Mouse (Mus musculus): Measurements from ENCODE around the gene Lrp1. TPM values are rescaled to one million over a fixed set of nuclear protein-coding genes. Genes with fewer than 3 reads are reported as not detected.

Gene Lrp1
- total RNA-seq, 2 experiments from 2014 or later = 341 to 357 TPM

DNA sequence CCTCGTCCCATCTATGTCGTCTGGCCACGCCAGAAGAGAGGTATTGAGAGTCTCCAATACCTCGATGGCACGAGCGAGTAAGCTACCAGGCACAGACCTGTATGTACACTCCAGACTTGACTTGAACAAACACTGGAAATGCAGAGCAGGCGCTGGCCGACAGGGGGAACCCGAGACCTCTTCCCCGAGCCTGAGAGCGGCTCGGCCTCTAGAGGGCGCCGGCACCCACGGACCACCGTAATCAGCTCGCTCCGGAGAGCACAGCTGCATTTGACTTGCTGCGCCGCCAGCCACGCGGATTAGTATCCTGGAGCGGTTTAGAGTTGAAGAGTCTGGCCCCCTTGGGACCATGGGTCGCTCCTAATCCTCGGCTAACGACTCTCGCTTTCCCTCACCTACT is 108.1 kb downstream of the Lrp1 start:
- Histone ChIP-seq H3K4me3 (peak overlapping the region; percentile 34), H3K27ac (peak overlapping the region; percentile 60)
- DNase-seq (ENCODE audit: extremely low spot score in 1 of 2, low spot score in 2 of 2) = peak; percentile 93 to 97
- no peak; the same call in none of the 2 replicates for TF ChIP-seq CTCF (IDR thresholded peaks at IDR 0.05)
- intact Hi-C loops (cut with DNase I) = loop anchor here (1.0 kb wide), 1 partner anchor 23 kb away; no protein-coding TSS in a partner anchor

DNA sequence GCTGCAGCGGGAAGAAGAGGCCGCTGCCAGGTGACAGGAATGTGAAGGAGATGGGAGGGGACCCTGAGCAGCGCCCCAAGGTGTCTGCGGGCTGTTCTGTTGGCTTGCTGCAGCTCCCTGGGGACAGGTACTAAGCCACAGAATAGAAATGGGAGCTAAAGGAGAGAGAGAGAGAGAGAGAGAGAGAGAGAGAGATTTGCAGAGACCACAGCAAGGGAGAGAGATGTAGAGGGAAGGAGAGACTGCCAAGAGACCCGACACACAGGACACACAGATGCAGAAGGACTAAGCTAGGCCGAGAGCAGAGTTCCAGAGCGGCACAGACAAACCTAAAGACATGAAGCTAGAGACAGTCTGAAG is 108.7 kb downstream of the Lrp1 start:
- peak overlapping the region; percentile 92 for H3K27ac ChIP-seq
- no peak for TF ChIP-seq CTCF (IDR thresholded peaks at IDR 0.05)
- no peak for DNase-seq (ENCODE audit: extremely low spot score in 1 of 2, low spot score in 2 of 2)
- intact Hi-C loops (cut with DNase I) = loop anchor here (1.0 kb wide), 1 partner anchor 24 kb away; no protein-coding TSS in a partner anchor
- peak overlapping the region; percentile 53 for H3K4me3 ChIP-seq

DNA sequence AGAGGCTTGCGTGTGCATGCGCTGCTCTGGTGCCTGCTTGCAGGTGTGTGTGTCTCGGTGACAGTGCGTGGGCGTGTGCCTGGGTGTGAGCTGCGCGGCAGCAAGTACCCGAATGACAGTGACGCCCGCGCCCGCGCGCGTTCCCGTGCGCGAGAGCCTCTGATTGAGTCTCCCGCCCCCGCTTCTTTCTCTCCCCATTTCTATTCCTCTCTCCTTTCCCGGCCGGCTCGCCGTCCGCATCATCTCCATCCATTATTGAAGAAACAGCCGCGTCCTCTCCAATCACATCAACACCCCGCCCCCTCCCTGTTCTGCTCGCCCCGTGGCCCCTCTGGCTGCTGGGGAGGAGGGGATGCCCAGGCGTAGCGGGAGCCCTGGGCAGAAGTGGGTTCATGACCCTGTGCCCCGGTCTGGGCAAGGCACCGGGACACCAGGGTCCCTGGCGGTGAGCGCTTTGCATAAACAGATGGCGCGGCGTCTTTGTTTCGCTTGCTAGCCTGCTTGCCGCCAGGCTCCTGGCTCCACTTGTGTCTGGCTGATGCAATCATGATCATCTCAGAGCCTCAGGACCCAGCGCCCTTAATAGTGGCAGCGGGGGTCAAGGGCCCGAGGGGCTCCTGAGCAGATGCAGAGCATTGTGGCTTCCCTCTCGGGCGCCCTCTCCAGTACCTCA is 109.2 kb downstream of the Lrp1 start:
- intact Hi-C loops (cut with DNase I) = loop anchor here (1.0 kb wide), 1 partner anchor 25 kb away; no protein-coding TSS in a partner anchor
- TF ChIP-seq CTCF (IDR thresholded peaks at IDR 0.05) = peak; percentile 14
- peak overlapping the region; percentile 92 for H3K27ac ChIP-seq
- H3K4me3 ChIP-seq = peak overlapping the region; percentile 53
- DNase-seq (ENCODE audit: extremely low spot score in 1 of 2, low spot score in 2 of 2) = peak; percentile 84 to 93

DNA sequence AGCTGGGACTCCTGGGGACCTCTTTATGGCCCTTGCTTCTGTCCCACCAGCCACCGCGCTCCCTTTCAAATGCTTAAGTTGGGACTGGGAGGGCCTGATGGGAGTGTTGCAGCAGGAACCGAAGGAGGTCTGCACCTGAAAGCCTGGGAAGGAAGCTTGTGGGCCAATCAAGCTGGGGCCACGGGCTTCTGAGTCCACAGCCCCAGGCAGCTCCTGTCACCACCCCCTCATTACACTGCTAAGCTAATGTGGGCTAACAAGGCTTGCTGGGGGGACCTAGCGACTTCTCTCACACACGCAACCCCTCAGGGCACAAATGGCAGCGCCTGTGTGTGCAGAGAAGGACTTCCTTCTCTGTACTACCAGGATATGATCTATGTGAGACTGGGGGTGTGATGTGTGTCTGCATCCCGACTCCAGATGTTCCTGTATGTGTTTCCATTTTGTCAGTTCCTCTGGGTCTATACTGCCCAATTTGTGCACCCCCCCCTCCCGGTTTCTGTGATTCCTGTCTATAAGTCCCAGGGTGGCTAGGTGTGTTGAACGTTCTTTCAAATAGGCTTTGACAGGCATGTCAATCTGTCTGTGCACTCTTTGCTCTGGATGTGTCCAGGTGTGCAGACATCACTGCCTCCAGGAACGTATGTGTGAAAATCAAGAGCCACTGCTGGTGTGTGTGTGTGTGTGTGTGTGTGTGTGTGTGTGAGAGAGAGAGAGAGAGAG is 109.9 kb downstream of the Lrp1 start:
- no peak for TF ChIP-seq CTCF (IDR thresholded peaks at IDR 0.05)
- peak overlapping the region; percentile 57; the same call in 1 of the 2 replicates for H3K27ac ChIP-seq
- no peak for DNase-seq (ENCODE audit: extremely low spot score in 1 of 2, low spot score in 2 of 2)
- intact Hi-C loops (cut with DNase I) = no loop called here
- no peak overlapping the region for H3K4me3 ChIP-seq

DNA sequence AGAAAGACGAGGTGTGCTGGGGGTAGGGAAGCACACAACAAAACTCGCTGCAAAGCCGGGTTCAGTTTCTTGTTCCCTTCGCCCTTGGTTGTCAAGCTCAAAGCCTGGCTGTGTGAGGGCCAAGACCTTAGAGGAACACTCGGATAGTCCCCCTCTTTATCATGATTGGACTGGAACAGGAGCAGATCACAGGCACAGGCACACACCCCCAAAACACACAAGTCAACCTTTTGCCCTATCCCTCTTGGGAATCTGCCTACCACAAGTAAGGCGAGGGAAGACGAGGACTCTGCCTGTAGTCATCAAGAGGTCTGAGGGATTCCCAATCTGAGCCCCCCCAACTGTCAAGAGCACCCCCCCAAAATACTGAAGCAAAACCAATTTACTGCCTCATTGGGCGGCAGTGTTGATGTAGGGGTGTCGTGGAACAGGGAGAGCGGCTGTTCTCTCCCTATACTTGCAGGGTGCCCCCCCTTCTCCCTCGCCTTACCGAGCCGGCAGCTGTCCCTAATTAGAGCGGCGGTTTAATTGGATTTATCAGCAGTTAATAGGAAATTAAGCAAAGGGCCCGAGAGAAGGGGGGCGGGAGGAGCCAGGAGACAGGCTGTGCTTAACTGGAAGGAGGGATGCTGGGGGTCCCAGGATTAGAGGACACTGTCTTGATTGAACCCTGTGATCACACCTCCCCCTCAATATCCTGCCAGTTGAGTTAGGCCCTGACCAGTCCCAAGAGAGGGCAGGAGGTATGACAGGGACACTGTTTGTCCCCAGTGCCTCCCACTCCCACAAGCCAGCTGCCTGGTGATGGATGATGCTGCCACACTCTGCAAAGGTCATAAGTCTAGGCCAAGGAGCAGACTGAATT is 110.9 kb downstream of the Lrp1 start:
- Histone ChIP-seq H3K4me3 (no peak overlapping the region), H3K27ac (no peak overlapping the region; the same call in 1 of the 2 replicates)
- no peak for DNase-seq (ENCODE audit: extremely low spot score in 1 of 2, low spot score in 2 of 2)
- TF ChIP-seq CTCF (IDR thresholded peaks at IDR 0.05) = no peak
- intact Hi-C loops (cut with DNase I) = no loop called here

DNA sequence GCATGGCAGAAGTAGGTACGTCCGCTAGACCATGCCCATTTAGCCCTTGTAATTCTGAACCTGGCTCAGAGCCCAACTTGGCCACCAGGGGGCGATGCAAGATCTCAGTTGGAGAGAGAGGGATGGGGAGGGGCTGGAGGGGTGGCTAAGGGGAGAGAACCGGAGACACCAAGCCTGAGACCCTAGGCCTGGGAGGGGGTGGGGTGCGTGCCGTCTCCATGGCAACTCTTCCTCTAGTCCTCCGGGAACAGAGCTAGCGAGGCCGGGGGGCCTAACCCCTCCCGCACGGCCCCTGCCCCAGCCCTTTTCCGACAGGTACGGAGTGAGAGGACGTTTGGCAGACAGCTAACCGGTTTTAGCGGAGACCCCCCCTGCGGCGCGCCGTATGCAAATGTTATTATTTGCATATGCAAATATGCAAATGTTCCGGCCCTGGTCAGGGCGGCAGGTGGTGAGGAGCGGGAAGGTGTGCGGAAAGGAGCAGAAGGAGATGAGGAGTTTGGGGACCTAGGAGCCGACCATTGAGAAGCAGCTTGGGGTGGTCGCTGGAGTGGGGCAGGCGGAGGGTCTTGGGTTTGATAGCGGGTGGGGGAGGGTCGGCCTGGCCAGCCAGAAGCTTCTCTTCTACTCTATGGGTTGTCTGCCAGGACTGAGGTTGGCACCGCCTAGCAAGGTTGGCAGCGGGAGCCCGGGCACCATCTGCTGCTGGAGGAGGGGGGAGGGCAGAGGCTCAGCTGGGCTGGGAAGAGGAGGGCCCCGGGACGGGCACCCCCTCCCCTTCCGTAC is 111.7 kb downstream of the Lrp1 start:
- peak; percentile 74 for TF ChIP-seq CTCF (IDR thresholded peaks at IDR 0.05)
- peak overlapping the region; percentile 45 for H3K4me3 ChIP-seq
- intact Hi-C loops (cut with DNase I) = no loop called here
- DNase-seq (ENCODE audit: extremely low spot score in 1 of 2, low spot score in 2 of 2) = peak; percentile 83
- H3K27ac ChIP-seq = peak overlapping the region; percentile 61

DNA sequence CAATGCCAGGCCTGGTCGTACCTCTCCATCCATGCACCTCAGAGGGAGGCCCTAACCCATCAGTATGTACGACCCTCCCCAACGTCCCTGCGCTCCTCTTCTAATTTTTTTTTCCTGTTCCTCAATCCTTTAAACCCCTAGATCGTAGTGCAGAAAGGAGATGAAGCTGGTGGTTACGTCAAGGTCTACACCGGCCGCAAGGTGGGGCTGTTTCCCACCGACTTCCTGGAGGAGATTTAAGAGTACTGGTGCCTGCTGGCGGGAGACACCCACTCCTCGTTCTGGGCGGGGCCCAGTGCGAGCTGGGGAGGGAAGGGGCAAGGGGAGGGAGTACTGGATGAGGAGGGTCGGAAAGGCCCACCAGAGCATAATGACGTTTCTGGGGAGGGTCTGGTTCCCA is 112.7 kb downstream of the Lrp1 start:
- peak; percentile 67 to 76 for DNase-seq (ENCODE audit: extremely low spot score in 1 of 2, low spot score in 2 of 2)
- Histone ChIP-seq H3K4me3 (no peak overlapping the region), H3K27ac (no peak overlapping the region)
- peak; percentile 65 for TF ChIP-seq CTCF (IDR thresholded peaks at IDR 0.05)
- intact Hi-C loops (cut with DNase I) = no loop called here

DNA sequence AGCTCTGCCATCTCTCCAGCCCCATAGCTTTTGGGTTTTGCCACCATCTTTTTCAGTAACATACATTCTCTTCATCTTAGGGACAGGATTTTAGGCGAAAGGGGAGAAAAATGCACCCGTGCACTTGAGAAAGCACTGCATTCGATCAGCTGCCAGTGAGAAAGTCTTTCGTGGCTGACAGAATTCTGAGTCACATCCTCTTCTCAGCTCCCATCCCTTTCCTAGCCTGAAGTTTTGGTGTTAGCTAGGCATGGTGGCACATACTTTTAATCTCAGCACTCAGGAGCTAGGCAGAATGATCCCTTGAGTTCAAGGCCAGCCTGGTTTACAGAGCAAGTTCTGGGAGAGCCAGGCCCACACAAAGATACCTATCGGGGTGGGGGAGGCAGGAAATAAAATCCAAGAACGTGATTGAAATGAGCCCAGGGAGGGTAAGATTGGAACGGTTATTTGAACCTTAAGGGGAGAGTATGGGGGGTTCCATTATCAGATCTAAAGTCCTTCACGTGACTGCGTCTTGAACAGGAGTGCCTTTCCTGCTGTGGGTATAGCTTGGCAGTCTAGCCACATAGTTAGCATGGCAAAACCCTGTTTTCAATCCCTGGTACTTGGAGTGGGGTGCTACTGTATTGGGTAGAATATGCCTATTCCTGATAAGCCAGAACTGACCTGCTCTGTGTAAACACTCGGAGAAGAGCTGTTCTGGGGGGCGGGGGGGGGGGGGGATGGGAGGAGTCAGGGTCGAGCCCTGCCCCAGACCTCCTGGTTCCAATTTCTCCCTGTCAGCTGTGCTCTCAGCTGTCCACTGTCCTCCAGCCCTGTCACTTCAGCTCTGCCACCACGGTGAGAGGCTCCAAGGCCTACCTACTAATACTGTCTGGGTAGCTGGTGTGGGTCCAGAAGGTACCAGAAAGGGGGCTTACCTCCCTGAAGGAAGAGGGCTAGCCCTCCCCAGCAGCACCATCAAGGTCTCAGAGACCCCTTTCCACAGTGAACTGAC is 119.8 kb downstream of the Lrp1 start, which contains the start of gene Stac3:
TSS of gene Stac3 (plus strand) at position 793 of the 1,000 bp plus-strand sequence.
- no peak for TF ChIP-seq CTCF (IDR thresholded peaks at IDR 0.05)
- no peak within 1 kb of the TSS for H3K27ac ChIP-seq
- no peak within 1 kb of the TSS for H3K4me3 ChIP-seq
- intact Hi-C loops (cut with DNase I) = no loop called here
- no peak for DNase-seq (ENCODE audit: extremely low spot score in 1 of 2, low spot score in 2 of 2)

DNA sequence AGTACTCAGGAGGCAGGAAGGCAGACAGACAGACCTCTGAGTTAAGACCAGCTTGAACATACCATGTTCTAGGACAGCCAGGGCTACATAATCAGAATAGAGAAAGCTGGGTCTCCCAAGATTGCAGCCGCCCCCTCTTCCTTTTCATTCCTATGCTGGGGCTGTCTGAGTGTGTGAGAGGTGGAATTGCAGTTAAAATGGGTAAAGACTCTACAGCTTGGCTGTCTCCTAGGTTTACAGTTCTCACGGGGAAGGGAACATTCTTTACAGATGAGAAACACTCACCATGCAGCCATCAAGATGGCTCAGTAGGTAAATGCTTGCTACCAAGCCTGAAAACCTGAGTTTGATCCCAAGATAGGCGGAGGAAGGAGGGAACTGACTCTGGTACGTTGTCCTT is 120.9 kb downstream of the Lrp1 start:
- TF ChIP-seq CTCF (IDR thresholded peaks at IDR 0.05) = no peak
- no peak overlapping the region for H3K4me3 ChIP-seq
- no peak for DNase-seq (ENCODE audit: extremely low spot score in 1 of 2, low spot score in 2 of 2)
- H3K27ac ChIP-seq = no peak overlapping the region
- intact Hi-C loops (cut with DNase I) = no loop called here

DNA sequence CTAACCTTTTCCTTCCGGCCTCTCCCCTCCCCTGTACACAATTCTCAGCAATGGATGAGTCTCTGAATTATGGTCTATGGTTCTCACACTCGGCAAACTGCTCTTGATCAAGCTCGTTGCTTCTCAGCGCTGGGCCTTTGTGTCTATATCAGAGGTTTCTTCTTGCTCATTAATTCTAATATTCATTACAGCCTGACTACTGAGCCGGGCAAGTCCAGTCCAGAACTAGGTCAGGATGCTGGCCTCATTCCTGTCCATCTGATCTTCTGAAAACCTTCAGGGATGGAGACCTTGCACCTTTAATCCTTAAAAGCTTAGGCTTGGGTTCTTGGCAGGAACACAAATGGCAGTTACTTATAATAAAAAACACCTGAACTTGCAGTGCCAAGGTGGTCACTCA is 121.4 kb downstream of the Lrp1 start:
- no peak for DNase-seq (ENCODE audit: extremely low spot score in 1 of 2, low spot score in 2 of 2)
- Histone ChIP-seq H3K4me3 (no peak overlapping the region), H3K27ac (no peak overlapping the region)
- TF ChIP-seq CTCF (IDR thresholded peaks at IDR 0.05) = no peak
- intact Hi-C loops (cut with DNase I) = no loop called here
